ENCODE assay signal across 8 mouse cellular contexts in the genomic region with DNA sequence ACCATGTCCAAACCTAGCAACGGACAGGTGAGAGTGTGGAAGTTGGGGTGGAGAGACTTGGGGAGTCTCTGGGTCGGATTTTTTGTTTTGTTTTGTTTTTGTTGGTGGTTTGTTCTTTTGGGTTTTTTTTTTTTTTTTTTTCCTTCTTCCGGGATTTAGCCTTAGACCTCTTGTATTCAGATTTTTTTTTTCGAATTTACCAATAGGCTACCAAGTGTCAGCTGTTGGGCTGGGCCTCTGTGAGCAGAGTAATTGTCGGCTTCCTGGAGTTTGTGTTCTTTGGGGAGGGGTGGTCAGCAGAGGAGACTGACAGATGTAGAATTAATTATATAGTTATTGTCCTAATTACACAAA. TPM values are rescaled to one million over a fixed set of nuclear protein-coding genes. Genes with fewer than 3 reads are reported as not detected.
A peak's percentile ranks its signal among the peaks of the same experiment; 100 is the strongest.
DNase-seq lines count a peak whose midpoint lies in the region; ATAC-seq and TF ChIP-seq lines count a peak whose summit lies in the region.

No protein-coding gene starts in this region.

- H3K9ac ChIP-seq in embryonic facial prominence, embryonic 11.5 days (replicated peaks; ENCODE audit: low read length): peak overlapping the region; percentile 97
- peak overlapping the region; percentile 97 for H3K9ac ChIP-seq in lung, embryonic 16.5 days (ENCODE audit: low read length)

- H3K4me3 ChIP-seq in layer of hippocampus, adult 2 months: peak overlapping the region; percentile 94
- peak overlapping the region; percentile 93 for H3K4me3 ChIP-seq in embryonic facial prominence, embryonic 11.5 days (ENCODE audit: low read depth, low read length)
- H3K4me3 ChIP-seq in lung, embryonic 16.5 days (ENCODE audit: low read length): peak overlapping the region; percentile 90

- H3K27me3 ChIP-seq in embryonic facial prominence, embryonic 11.5 days (ENCODE audit: control insufficient read depth, insufficient read depth, low read length): no peaks in the 10 kb centered on the region
- H3K27me3 ChIP-seq in lung, embryonic 16.5 days (ENCODE audit: control insufficient read depth, insufficient read depth, low read depth, low read length): no peaks in the 10 kb centered on the region

- no peaks in the 10 kb centered on the region for H3K9me3 ChIP-seq in embryonic facial prominence, embryonic 11.5 days (replicated peaks; ENCODE audit: control insufficient read depth, low read length)
- no peaks in the 10 kb centered on the region for H3K9me3 ChIP-seq in lung, embryonic 16.5 days (ENCODE audit: control insufficient read depth, low read length)

- no peak for TF ChIP-seq CTCF in layer of hippocampus, adult 2 months (conservative IDR thresholded peaks at IDR 0.05)

- 1% methylated on average over 4 of the region's 5 CpGs for WGBS in embryonic facial prominence, embryonic 11.5 days
- 1% methylated on average over 5 of the region's 5 CpGs for WGBS in lung, embryonic 16.5 days

- peak overlapping the region; percentile 86 for H3K4me2 ChIP-seq in embryonic facial prominence, embryonic 11.5 days (ENCODE audit: low read depth, low read length)
- H3K4me2 ChIP-seq in lung, embryonic 16.5 days (ENCODE audit: low read depth, low read length): peak overlapping the region; percentile 72

- peaks cover 7% of the 10 kb centered on the region for H3K4me1 ChIP-seq in embryonic facial prominence, embryonic 11.5 days (ENCODE audit: control insufficient read depth, insufficient read depth, low read length)
- peaks cover 27% of the 10 kb centered on the region for H3K4me1 ChIP-seq in lung, embryonic 16.5 days (replicated peaks; ENCODE audit: control insufficient read depth, insufficient read depth, low read length)

- ATAC-seq in embryonic facial prominence, embryonic 11.5 days (replicated peaks; ENCODE audit: insufficient number of reproducible peaks, low FRiP score, low TSS enrichment, low read depth): no peak
- no peak for ATAC-seq in lung, embryonic 16.5 days (ENCODE audit: low read depth)

- peaks cover 9% of the 10 kb centered on the region for H3K36me3 ChIP-seq in embryonic facial prominence, embryonic 11.5 days (replicated peaks; ENCODE audit: control insufficient read depth, insufficient read depth, low read depth, low read length)
- H3K36me3 ChIP-seq in lung, embryonic 16.5 days (ENCODE audit: control insufficient read depth, insufficient read depth, low read length): peaks cover 22% of the 10 kb centered on the region

- peak overlapping the region; percentile 99 for H3K27ac ChIP-seq in layer of hippocampus, adult 2 months
- peak overlapping the region; percentile 97 for H3K27ac ChIP-seq in embryonic facial prominence, embryonic 11.5 days (replicated peaks; ENCODE audit: low read depth, low read length)
- H3K27ac ChIP-seq in lung, embryonic 16.5 days (ENCODE audit: low read length): peak overlapping the region; percentile 99

- no peak for DNase-seq in layer of hippocampus, adult 2 months (ENCODE audit: low spot score in 2 of 2)
- DNase-seq in layer of hippocampus, postnatal 10 days (ENCODE audit: low spot score in 2 of 2): no peak
- peak; percentile 31 for DNase-seq in embryonic facial prominence, embryonic 11.5 days (ENCODE audit: low spot score)
- peak; percentile 81 for DNase-seq in induced T-regulatory cell, adult 2 months (ENCODE audit: low read depth)
- no peak for DNase-seq in gastrocnemius, adult 18-20 months (ENCODE audit: low spot score)
- DNase-seq in left cerebral cortex, adult 18-20 months (ENCODE audit: low spot score in 2 of 2): no peak
- no peak for DNase-seq in right cerebral cortex, postnatal 25 days

RNA-seq across cellular contexts. Expression of a gene that starts 1.6 kb away (rescaled TPM):
- total RNA-seq in layer of hippocampus, adult 2 months (2021): 100 to 1,000 TPM; 181 to 190 TPM
- 100 to 1,000 TPM; 174 to 175 TPM for total RNA-seq in layer of hippocampus, postnatal 10 days (2021)
- 59.3 and 60.6 TPM in 2 replicates for polyA plus RNA-seq in embryonic facial prominence, embryonic 11.5 days (2014; fragmentation: Nextera tagmentation; extraction: Ambion mirVana)
- polyA plus RNA-seq in lung, embryonic 16.5 days (2015; fragmentation: Nextera tagmentation; extraction: Ambion mirVana): 58.2 and 62.2 TPM in 2 replicates
- 10 to 100 TPM; 26.7 to 29.5 TPM for total RNA-seq in gastrocnemius, adult 18-20 months (2021)
- total RNA-seq in left cerebral cortex, adult 18-20 months (2021): 100 to 1,000 TPM; 168 to 175 TPM

RNA-seq across cellular contexts. Expression of a gene that starts 1.8 kb away (rescaled TPM):
- 1 to 10 TPM; 1.1 to 1.8 TPM for total RNA-seq in layer of hippocampus, adult 2 months (2021)
- total RNA-seq in layer of hippocampus, postnatal 10 days (2021): 1 to 10 TPM; 1.3 to 1.4 TPM
- polyA plus RNA-seq in embryonic facial prominence, embryonic 11.5 days (2014; fragmentation: Nextera tagmentation; extraction: Ambion mirVana): 0.81 and 1.6 TPM in 2 replicates
- polyA plus RNA-seq in lung, embryonic 16.5 days (2015; fragmentation: Nextera tagmentation; extraction: Ambion mirVana): 3.2 and 4.8 TPM in 2 replicates
- 1 to 10 TPM; 1.5 to 1.6 TPM for total RNA-seq in gastrocnemius, adult 18-20 months (2021)
- total RNA-seq in left cerebral cortex, adult 18-20 months (2021): 1 to 10 TPM; 2.7 to 3.4 TPM

RNA-seq across cellular contexts. Expression of a gene that starts 14.4 kb away (rescaled TPM):
- total RNA-seq in layer of hippocampus, adult 2 months (2021): under 1 TPM in 1 of 2 experiments, not detected in 1; 0.29 TPM
- under 1 TPM; 0.16 to 0.20 TPM for total RNA-seq in layer of hippocampus, postnatal 10 days (2021)
- polyA plus RNA-seq in embryonic facial prominence, embryonic 11.5 days (2014; fragmentation: Nextera tagmentation; extraction: Ambion mirVana): 0.08 and 0.11 TPM in 2 replicates
- polyA plus RNA-seq in lung, embryonic 16.5 days (2015; fragmentation: Nextera tagmentation; extraction: Ambion mirVana): 1.5 and 1.9 TPM in 2 replicates
- not detected for total RNA-seq in gastrocnemius, adult 18-20 months (2021)
- under 1 TPM; 0.30 to 0.45 TPM for total RNA-seq in left cerebral cortex, adult 18-20 months (2021)

RNA-seq across cellular contexts. Expression of a gene that starts 18.0 kb away (rescaled TPM):
- total RNA-seq in layer of hippocampus, adult 2 months (2021): not detected
- under 1 TPM in 1 of 2 experiments, not detected in 1; 0.20 TPM for total RNA-seq in layer of hippocampus, postnatal 10 days (2021)
- not detected in 2 replicates for polyA plus RNA-seq in embryonic facial prominence, embryonic 11.5 days (2014; fragmentation: Nextera tagmentation; extraction: Ambion mirVana)
- not detected in 2 replicates for polyA plus RNA-seq in lung, embryonic 16.5 days (2015; fragmentation: Nextera tagmentation; extraction: Ambion mirVana)
- not detected for total RNA-seq in gastrocnemius, adult 18-20 months (2021)
- not detected for total RNA-seq in left cerebral cortex, adult 18-20 months (2021)

RNA-seq across cellular contexts. Expression of a gene that starts 20.6 kb away (rescaled TPM):
- 1 to 10 TPM; 7.5 to 9.0 TPM for total RNA-seq in layer of hippocampus, adult 2 months (2021)
- 10 to 100 TPM in 1 of 2 experiments, 1 to 10 TPM in 1; 9.8 to 10.0 TPM for total RNA-seq in layer of hippocampus, postnatal 10 days (2021)
- 1.6 and 2.0 TPM in 2 replicates for polyA plus RNA-seq in embryonic facial prominence, embryonic 11.5 days (2014; fragmentation: Nextera tagmentation; extraction: Ambion mirVana)
- polyA plus RNA-seq in lung, embryonic 16.5 days (2015; fragmentation: Nextera tagmentation; extraction: Ambion mirVana): 2.3 and 2.5 TPM in 2 replicates
- total RNA-seq in gastrocnemius, adult 18-20 months (2021): 1 to 10 TPM; 5.9 to 6.9 TPM
- total RNA-seq in left cerebral cortex, adult 18-20 months (2021): 1 to 10 TPM; 7.4 to 7.8 TPM

Comparison
In these comparisons a context has a peak if more than half of its experiments do, and no peak if none do; other contexts are left out.
1. DNase-seq: peak in embryonic facial prominence, embryonic 11.5 days (single experiment) and induced T-regulatory cell, adult 2 months (single experiment); none in layer of hippocampus, adult 2 months (0 of 2), layer of hippocampus, postnatal 10 days (0 of 2), gastrocnemius, adult 18-20 months (single experiment), left cerebral cortex, adult 18-20 months (0 of 2) and right cerebral cortex, postnatal 25 days (single experiment).
2. RNA of a gene that starts 1.6 kb away (total RNA-seq): 181 to 190 TPM in layer of hippocampus, adult 2 months, 174 to 175 TPM in layer of hippocampus, postnatal 10 days and 168 to 175 TPM in left cerebral cortex, adult 18-20 months; 26.7 to 29.5 TPM in gastrocnemius, adult 18-20 months; every median in the first group is over 4 times any median in the second.
3. Peak in every context shown above with its lines, with median percentiles within 50 percentile points of each other: H3K27ac ChIP-seq and H3K4me3 ChIP-seq.